Mouse (Mus musculus): ENCODE data around the gene Akap11.

DNA sequence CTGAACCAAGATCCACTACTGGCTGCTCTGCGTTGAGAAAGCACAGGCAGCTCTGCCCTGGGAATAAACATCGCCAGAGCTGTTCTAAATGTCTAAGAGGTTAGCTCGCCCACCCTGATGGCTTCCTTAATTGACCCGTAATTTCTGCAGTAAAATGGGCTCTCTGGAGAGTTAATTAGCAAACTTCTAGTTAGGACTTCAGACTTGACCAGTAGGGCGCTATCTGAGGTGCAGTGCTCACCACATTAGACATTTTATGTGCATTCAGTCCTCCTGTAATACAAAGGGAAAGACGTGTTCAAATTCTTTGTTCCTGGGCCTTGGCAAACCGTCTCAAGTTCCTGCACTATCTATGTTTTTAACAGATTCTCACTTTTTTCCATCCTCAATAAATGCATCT is 26.6 kb upstream of the Akap11 start:
- TF ChIP-seq GATA1 (IDR thresholded peaks at IDR 0.05; ENCODE audit: low read length) (no peak), TAL1 (IDR thresholded peaks at IDR 0.05; ENCODE audit: low read length) (no peak)

Data from erythroblast, embryonic 14.5 days (primary cell).